Mouse (Mus musculus): ENCODE data around the gene Trip11. TPM values are rescaled to one million over a fixed set of nuclear protein-coding genes. Genes with fewer than 3 reads are reported as not detected.
A peak's percentile ranks its signal among the peaks of the same experiment; 100 is the strongest.

Trip11 gene
- total and polyA plus RNA-seq, 2 experiments from 2014 or later, result 17.1 to 20.4 TPM

DNA sequence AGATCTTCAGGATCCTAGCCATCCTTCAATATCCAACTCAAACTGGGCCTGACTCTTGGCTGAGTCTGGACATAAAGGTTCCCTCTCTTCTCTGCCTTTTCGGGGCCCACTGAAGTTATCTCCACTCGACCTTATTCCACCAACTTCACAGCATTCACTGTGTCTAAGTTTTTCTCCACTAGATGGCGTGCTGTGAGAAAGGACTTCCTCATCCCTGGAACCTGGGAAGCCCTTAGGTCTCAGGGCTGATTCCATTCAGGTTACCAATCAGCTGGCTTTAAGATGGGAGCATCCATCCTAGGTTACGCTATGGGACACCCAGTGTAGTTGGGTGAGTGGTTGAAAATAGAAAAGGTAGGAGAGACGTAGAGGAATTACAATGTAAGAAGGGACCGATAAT lies 101.9 kb downstream of the Trip11 start:
- Histone ChIP-seq H3K4me1 (ENCODE audit: insufficient read depth) (no peaks in the 10 kb centered on the region), H3K4me2 (ENCODE audit: low read depth) (no peak overlapping the region), H3K36me3 (ENCODE audit: insufficient read depth) (no peaks in the 10 kb centered on the region), H3K27me3 (ENCODE audit: insufficient read depth, low read length) (no peaks in the 10 kb centered on the region), H3K9me3 (ENCODE audit: low read length) (no peaks in the 10 kb centered on the region), H3K27ac (ENCODE audit: low read depth, low read length) (no peak overlapping the region), H3K9ac (no peak overlapping the region), H3K4me3 (ENCODE audit: low read depth, low read length) (no peak overlapping the region)
- 67% methylated on average over 6 of the region's 6 CpGs for WGBS
- DNase-seq, result no peak
- ATAC-seq, result no peak
- TF ChIP-seq CTCF (IDR thresholded peaks at IDR 0.05; ENCODE audit: low read depth), result peak; percentile 37; the same call in 1 of the 2 replicates

DNA sequence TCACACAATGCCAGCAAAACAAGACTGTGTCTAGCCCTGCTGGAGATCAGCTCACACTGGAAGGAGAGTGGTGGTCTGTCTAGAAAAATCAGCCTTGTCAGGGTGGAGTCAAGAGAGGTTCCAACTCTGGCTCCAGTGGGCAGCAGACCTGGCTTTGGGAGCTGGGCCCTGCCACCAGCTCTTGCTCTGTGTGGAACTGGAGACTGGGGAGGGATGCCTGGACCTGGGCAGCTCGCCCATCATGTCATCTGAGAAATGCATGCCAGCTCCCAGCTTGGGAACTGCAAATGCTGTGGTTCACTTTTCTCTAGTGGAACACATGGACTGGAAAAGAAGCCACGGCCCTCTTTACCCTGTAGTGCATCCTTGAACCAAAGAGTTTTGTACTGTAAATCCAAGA lies 102.6 kb downstream of the Trip11 start:
- TF ChIP-seq CTCF (IDR thresholded peaks at IDR 0.05; ENCODE audit: low read depth), result no peak
- no peak overlapping the region for H3K27ac ChIP-seq (ENCODE audit: low read depth, low read length)
- WGBS, result 58% methylated on average over 2 of the region's 2 CpGs
- H3K9me3 ChIP-seq (ENCODE audit: low read length), result no peaks in the 10 kb centered on the region
- H3K27me3 ChIP-seq (ENCODE audit: insufficient read depth, low read length), result no peaks in the 10 kb centered on the region
- H3K36me3 ChIP-seq (ENCODE audit: insufficient read depth), result no peaks in the 10 kb centered on the region
- no peaks in the 10 kb centered on the region for H3K4me1 ChIP-seq (ENCODE audit: insufficient read depth)
- ATAC-seq (no peak), DNase-seq (peak; percentile 15)
- H3K4me2 ChIP-seq (ENCODE audit: low read depth), result no peak overlapping the region
- no peak overlapping the region for H3K9ac ChIP-seq
- H3K4me3 ChIP-seq (ENCODE audit: low read depth, low read length), result no peak overlapping the region

DNA sequence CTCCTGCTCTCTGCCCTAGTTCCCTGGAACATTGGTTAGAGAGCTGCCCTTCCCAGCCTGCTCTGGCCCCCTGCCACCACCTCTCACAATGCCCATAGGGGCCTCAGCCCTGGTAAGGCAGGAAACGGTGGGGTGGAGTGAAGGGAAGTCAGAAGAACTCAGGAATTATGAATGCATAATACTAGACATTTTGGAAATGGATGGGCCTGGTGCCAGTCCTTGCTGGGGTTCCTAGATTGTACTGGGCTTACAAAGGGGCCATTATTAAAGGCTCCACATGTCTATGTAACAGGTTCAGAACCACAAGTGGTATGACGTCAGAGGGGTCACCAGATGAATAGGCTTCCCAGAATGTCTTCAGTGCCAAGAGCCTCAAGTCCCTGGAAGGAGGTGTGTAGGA lies 105.7 kb downstream of the Trip11 start:
- Histone ChIP-seq H3K4me3 (ENCODE audit: low read depth, low read length) (no peak overlapping the region), H3K9me3 (ENCODE audit: low read length) (no peaks in the 10 kb centered on the region), H3K9ac (no peak overlapping the region), H3K4me2 (ENCODE audit: low read depth) (no peak overlapping the region), H3K4me1 (ENCODE audit: insufficient read depth) (no peaks in the 10 kb centered on the region), H3K27me3 (ENCODE audit: insufficient read depth, low read length) (no peaks in the 10 kb centered on the region), H3K27ac (ENCODE audit: low read depth, low read length) (no peak overlapping the region), H3K36me3 (ENCODE audit: insufficient read depth) (no peaks in the 10 kb centered on the region)
- WGBS, result 40% methylated on average over 2 of the region's 2 CpGs
- no peak for TF ChIP-seq CTCF (IDR thresholded peaks at IDR 0.05; ENCODE audit: low read depth)
- DNase-seq (no peak), ATAC-seq (no peak)

DNA sequence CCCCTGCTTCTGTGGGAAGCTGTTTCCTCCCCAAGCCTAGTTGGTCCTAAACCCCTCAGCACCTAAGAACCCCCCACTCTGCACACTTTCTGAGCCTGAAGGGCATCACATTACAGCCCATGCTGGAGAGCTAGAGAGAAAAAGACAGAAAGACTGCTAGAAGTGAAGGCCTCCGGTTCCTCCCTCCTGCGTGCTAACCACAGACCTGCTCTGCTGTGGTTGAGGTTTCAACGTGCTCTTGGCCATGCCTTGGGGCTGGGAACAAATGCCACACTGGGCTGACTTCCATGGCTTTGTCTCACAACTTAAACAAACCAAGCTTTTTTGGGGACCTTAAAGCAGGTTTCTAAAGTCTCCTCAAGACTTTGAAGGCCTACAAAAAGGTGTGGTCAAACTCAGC lies 110.6 kb downstream of the Trip11 start:
- H3K36me3 ChIP-seq (ENCODE audit: insufficient read depth), result no peaks in the 10 kb centered on the region
- H3K9ac ChIP-seq, result no peak overlapping the region
- H3K27me3 ChIP-seq (ENCODE audit: insufficient read depth, low read length), result no peaks in the 10 kb centered on the region
- DNase-seq, result no peak
- no peak for TF ChIP-seq CTCF (IDR thresholded peaks at IDR 0.05; ENCODE audit: low read depth)
- H3K4me1 ChIP-seq (ENCODE audit: insufficient read depth), result no peaks in the 10 kb centered on the region
- ATAC-seq, result no peak
- H3K4me2 ChIP-seq (ENCODE audit: low read depth), result no peak overlapping the region
- no peak overlapping the region for H3K27ac ChIP-seq (ENCODE audit: low read depth, low read length)
- no peaks in the 10 kb centered on the region for H3K9me3 ChIP-seq (ENCODE audit: low read length)
- WGBS, result 88% methylated on average over 3 of the region's 3 CpGs
- H3K4me3 ChIP-seq (ENCODE audit: low read depth, low read length), result no peak overlapping the region

DNA sequence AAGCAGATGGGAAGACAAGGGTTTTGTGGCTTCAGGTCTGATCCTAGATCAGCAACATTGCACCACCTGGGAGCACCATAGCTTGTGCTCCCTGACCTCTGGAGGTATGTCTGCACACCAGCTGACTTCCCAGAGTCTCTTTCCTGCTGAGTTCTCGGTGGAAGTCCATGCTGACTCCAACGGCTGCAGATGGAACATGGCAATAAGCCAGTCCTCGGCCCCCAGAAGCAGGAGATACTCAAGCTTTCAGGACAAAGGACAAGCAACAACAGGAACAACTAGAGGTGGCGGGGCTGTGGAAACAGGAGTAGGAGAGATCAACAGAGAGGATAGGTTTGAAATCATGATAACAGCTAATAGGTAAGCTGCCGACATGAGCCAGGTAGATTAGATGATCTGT lies 111.3 kb downstream of the Trip11 start:
- no peak overlapping the region for H3K4me2 ChIP-seq (ENCODE audit: low read depth)
- H3K4me3 ChIP-seq (ENCODE audit: low read depth, low read length), result no peak overlapping the region
- no peak for DNase-seq
- no peak for TF ChIP-seq CTCF (IDR thresholded peaks at IDR 0.05; ENCODE audit: low read depth)
- H3K36me3 ChIP-seq (ENCODE audit: insufficient read depth), result no peaks in the 10 kb centered on the region
- no peak overlapping the region for H3K9ac ChIP-seq
- H3K4me1 ChIP-seq (ENCODE audit: insufficient read depth), result no peaks in the 10 kb centered on the region
- H3K27me3 ChIP-seq (ENCODE audit: insufficient read depth, low read length), result no peaks in the 10 kb centered on the region
- no peak for ATAC-seq
- no peak overlapping the region for H3K27ac ChIP-seq (ENCODE audit: low read depth, low read length)
- H3K9me3 ChIP-seq (ENCODE audit: low read length), result no peaks in the 10 kb centered on the region
- WGBS, result 84% methylated on average over 5 of the region's 5 CpGs

DNA sequence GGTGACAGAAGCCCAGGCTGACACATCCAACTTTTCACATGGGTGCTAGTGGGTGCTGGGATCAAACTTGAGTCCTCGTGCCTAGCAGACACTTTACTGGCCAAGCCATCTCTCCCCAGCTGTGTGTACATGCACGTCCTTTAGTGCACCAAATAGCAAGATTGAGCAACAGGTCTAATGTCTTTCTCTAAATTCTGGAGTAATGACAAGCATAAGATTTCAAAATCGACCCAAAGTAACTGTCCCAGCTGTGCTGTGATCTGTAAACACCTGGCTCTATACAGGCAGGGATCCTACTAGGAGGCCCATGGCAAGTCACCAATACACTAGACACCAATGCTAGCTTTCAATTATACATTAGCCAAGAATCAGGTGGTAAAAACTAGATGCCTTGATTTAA lies 112.0 kb downstream of the Trip11 start:
- Histone ChIP-seq H3K4me2 (ENCODE audit: low read depth) (no peak overlapping the region), H3K4me3 (ENCODE audit: low read depth, low read length) (no peak overlapping the region), H3K36me3 (ENCODE audit: insufficient read depth) (no peaks in the 10 kb centered on the region), H3K4me1 (ENCODE audit: insufficient read depth) (no peaks in the 10 kb centered on the region), H3K9me3 (ENCODE audit: low read length) (no peaks in the 10 kb centered on the region), H3K27me3 (ENCODE audit: insufficient read depth, low read length) (no peaks in the 10 kb centered on the region), H3K9ac (no peak overlapping the region), H3K27ac (ENCODE audit: low read depth, low read length) (no peak overlapping the region)
- TF ChIP-seq CTCF (IDR thresholded peaks at IDR 0.05; ENCODE audit: low read depth), result no peak
- ATAC-seq (no peak), DNase-seq (no peak)
- WGBS, result 76% methylated on average over 3 of the region's 3 CpGs

DNA sequence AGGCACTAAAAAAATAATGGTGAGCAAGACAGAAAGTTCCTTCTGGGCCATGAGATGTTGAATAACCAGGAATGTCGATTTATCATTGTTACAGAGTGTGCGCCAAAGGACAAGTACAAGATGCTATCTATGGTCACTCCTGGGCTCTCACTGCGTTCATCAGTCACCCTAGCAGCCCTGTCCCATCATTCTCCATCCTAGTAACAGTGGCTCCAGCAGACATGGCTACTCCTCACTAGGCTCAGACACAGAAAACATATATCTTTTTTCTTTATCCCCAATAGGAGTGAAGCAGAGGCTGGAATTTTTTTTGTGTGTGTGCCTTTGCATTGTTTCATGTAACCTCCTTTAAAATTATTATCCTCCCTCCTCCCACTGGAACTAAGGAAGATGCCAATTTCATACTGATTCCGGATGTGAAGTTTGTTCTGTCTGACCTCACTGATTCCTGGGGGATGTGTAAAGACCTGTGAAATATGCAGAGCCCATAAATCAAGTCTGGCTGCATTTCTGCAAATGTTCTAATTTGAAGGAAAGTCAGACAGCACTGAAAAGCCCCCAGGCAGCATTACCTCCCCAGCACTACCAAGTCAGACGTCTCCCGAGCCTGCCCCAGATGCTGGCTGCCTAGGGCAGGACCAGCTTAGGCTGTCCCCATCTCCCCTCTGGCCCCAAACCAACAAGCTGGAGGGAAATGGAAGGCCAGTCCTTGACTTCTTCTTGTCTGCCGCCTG lies 114.7 kb downstream of the Trip11 start:
- DNase-seq (no peak), ATAC-seq (no peak)
- Histone ChIP-seq H3K4me1 (ENCODE audit: insufficient read depth) (no peaks in the 10 kb centered on the region), H3K36me3 (ENCODE audit: insufficient read depth) (no peaks in the 10 kb centered on the region), H3K4me2 (ENCODE audit: low read depth) (no peak overlapping the region), H3K4me3 (ENCODE audit: low read depth, low read length) (no peak overlapping the region), H3K9ac (no peak overlapping the region), H3K27ac (ENCODE audit: low read depth, low read length) (no peak overlapping the region), H3K27me3 (ENCODE audit: insufficient read depth, low read length) (no peaks in the 10 kb centered on the region), H3K9me3 (ENCODE audit: low read length) (no peaks in the 10 kb centered on the region)
- no peak for TF ChIP-seq CTCF (IDR thresholded peaks at IDR 0.05; ENCODE audit: low read depth)
- WGBS, result 82% methylated on average over 7 of the region's 7 CpGs
